Mouse (Mus musculus): Measurements from ENCODE around the gene Tmem80. TPM values are rescaled to one million over a fixed set of nuclear protein-coding genes. Genes with fewer than 3 reads are reported as not detected.
A peak's percentile ranks its signal among the peaks of the same experiment; 100 is the strongest.

The Tmem80 gene
- polyA plus RNA-seq, 1 experiment from 2014 or later, result 36.7 TPM

DNA sequence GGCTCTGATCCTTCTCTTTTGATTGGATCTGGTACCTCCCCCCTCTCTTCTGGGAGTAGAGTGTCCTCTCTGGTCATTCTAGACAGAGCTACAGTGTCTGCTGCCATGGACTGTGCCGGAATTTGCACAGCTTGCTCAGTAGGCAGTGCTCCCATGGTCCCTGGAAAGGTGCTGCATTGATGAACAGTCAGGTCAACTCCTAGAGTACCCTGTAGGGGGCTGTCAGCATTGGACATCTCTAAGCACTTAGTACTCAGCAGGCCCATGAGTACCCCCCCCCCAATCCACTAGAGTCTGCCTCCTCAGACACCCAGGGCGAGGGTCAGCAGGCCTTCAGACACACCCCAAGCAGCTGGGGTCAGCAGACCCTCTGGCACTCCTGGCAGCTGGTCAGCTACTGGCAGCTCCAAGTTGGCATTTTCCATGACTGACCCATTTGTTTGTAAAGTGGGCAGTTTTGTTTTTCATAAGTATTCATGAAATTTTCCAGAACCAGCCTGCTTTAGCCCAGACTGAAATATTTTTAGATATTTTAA, 7.6 kb downstream of the Tmem80 start:
- no peaks in the 10 kb centered on the region for H3K9me3 ChIP-seq (ENCODE audit: control insufficient read depth, low read length)
- H3K27ac ChIP-seq (ENCODE audit: low read depth, low read length), result no peak overlapping the region
- ATAC-seq (ENCODE audit: low FRiP score, low TSS enrichment), result no peak
- H3K36me3 ChIP-seq (ENCODE audit: control insufficient read depth, insufficient read depth, low read length), result peaks cover 17% of the 10 kb centered on the region
- H3K4me1 ChIP-seq (ENCODE audit: control insufficient read depth, insufficient read depth, low read length), result peaks cover 18% of the 10 kb centered on the region
- H3K27me3 ChIP-seq (ENCODE audit: control insufficient read depth, insufficient read depth, low read length), result no peaks in the 10 kb centered on the region; the same call in 1 of the 2 replicates
- no peak overlapping the region for H3K4me2 ChIP-seq (replicated peaks; ENCODE audit: low read depth, low read length)
- no peak overlapping the region for H3K9ac ChIP-seq (ENCODE audit: low read depth, low read length)
- WGBS, result 85% methylated on average over 2 of the region's 2 CpGs
- H3K4me3 ChIP-seq (ENCODE audit: low read length), result no peak overlapping the region

DNA sequence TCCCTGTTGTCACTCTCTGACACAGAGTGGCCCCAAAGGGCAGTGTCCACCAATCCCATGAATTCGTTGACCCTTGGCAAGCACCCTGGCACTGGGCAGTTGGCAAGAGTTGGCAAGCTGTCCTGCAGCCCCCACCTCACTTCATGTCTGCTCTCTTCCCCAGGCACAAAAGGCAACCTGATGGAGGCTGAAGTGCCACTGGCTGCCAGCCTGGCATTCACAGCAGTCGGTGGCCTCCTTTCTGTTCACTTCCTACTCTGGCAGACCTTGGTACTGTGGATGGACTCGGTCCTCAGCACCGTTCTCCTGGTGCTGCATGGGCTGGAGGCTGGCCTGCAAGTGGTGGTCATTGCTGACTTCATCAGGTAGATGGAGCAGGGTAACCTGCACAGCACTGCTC, 8.1 kb downstream of the Tmem80 start:
- Histone ChIP-seq H3K4me1 (ENCODE audit: control insufficient read depth, insufficient read depth, low read length) (peaks cover 21% of the 10 kb centered on the region), H3K9me3 (ENCODE audit: control insufficient read depth, low read length) (no peaks in the 10 kb centered on the region), H3K9ac (ENCODE audit: low read depth, low read length) (no peak overlapping the region), H3K27me3 (ENCODE audit: control insufficient read depth, insufficient read depth, low read length) (no peaks in the 10 kb centered on the region; the same call in 1 of the 2 replicates), H3K36me3 (ENCODE audit: control insufficient read depth, insufficient read depth, low read length) (peaks cover 17% of the 10 kb centered on the region), H3K27ac (ENCODE audit: low read depth, low read length) (no peak overlapping the region), H3K4me3 (ENCODE audit: low read length) (no peak overlapping the region), H3K4me2 (replicated peaks; ENCODE audit: low read depth, low read length) (no peak overlapping the region)
- 90% methylated on average over 4 of the region's 4 CpGs for WGBS
- ATAC-seq (ENCODE audit: low FRiP score, low TSS enrichment), result no peak

DNA sequence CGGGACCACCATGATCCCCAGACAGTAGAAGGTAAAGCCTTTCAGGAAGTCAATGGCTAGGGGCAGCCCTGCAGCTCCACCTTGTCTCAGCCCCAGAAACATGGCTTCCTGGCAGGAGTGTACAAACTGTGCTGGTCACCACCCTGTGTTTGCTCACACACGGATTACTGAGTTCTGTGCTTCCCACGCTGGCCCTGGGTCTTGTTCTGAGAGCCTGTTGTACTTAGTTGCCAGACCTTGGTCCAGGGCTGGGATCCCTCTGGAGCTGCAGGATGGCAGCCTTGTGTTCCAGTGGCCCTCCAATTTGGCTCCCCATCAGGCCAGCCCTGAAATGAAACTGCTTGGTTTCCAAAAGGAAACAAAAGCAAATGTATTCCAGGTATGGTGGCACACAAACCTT, 8.8 kb downstream of the Tmem80 start:
- Histone ChIP-seq H3K4me1 (ENCODE audit: control insufficient read depth, insufficient read depth, low read length) (peaks cover 21% of the 10 kb centered on the region), H3K4me2 (replicated peaks; ENCODE audit: low read depth, low read length) (no peak overlapping the region), H3K9me3 (ENCODE audit: control insufficient read depth, low read length) (no peaks in the 10 kb centered on the region), H3K36me3 (ENCODE audit: control insufficient read depth, insufficient read depth, low read length) (peaks cover 17% of the 10 kb centered on the region), H3K9ac (ENCODE audit: low read depth, low read length) (no peak overlapping the region), H3K4me3 (ENCODE audit: low read length) (no peak overlapping the region), H3K27me3 (ENCODE audit: control insufficient read depth, insufficient read depth, low read length) (no peaks in the 10 kb centered on the region; the same call in 1 of the 2 replicates), H3K27ac (ENCODE audit: low read depth, low read length) (no peak overlapping the region)
- ATAC-seq (ENCODE audit: low FRiP score, low TSS enrichment), result no peak
- WGBS, result 81% methylated on average over 3 of the region's 3 CpGs

DNA sequence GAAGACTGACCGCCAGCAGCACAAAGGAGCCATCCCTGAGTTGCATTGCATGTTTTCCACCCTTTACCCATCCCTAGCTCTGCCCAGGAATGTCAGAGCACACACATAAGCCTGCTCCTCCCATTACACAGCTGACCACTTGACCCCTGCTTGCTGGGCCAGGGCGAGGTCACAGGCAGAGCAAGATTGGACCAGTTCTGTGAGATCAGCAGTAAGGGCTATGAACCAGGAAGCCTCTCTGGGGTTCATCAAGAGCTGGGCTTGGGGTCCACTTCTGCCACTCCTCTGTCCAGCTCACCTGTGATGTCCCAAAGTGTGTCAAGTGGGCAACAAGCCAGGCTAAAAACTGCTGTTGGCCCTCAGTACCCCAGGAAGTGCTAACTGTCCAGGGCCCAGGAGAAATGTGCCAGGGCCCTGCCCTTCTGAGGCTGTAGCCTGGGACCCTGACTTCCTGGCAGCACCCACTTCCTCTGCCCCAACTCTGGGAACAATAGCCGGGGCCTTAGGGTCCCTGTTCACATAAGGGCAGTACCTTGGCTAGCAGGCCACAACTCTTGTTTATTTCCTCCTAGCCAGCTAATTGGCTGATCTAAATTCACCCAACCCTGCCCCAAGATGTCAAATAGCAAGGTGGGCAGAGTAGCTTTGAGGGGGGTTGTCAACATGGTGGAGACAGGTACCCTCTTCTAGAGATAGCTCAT, 10.3 kb downstream of the Tmem80 start:
- Histone ChIP-seq H3K9me3 (ENCODE audit: control insufficient read depth, low read length) (no peaks in the 10 kb centered on the region), H3K4me3 (ENCODE audit: low read length) (peak overlapping the region; percentile 27; the same call in 1 of the 2 replicates), H3K4me1 (ENCODE audit: control insufficient read depth, insufficient read depth, low read length) (peaks cover 21% of the 10 kb centered on the region), H3K9ac (ENCODE audit: low read depth, low read length) (peak overlapping the region; percentile 31), H3K36me3 (ENCODE audit: control insufficient read depth, insufficient read depth, low read length) (peaks cover 13% of the 10 kb centered on the region), H3K27ac (ENCODE audit: low read depth, low read length) (no peak overlapping the region), H3K4me2 (replicated peaks; ENCODE audit: low read depth, low read length) (peak overlapping the region; percentile 49), H3K27me3 (ENCODE audit: control insufficient read depth, insufficient read depth, low read length) (no peaks in the 10 kb centered on the region; the same call in 1 of the 2 replicates)
- WGBS, result 73% methylated on average over 3 of the region's 3 CpGs
- no peak for ATAC-seq (ENCODE audit: low FRiP score, low TSS enrichment)

DNA sequence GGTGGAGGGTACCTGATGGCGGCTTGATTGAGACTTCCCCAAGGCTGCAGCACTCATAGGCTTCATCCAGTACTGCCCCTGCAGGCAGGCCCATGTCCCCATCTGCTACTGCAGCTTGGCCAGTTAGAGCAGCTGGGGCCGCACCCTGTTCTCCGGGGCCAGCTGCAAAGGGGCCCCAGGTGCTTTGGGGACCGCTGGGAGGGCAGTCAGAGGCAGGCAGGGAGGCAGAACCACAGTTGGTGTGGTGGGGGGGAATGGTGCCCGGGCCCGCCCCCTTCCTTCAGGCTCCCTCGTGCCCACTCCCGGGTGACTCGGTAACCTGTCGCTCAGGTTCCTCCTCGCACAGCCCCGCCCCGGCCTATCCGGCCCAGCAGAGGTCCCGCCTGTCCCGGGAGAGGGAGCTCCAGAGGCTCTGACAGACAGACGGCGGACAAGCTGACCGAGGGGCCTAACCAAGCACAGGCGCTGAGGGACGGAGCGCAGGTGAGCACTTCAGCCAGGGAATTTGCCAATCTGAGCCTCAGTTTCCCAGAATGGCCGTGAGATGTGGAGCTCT, 11.1 kb downstream of the Tmem80 start, which contains the start of gene Eps8l2:
Gene Eps8l2, plus strand, starts transcription at position 305 of the 556 bp plus-strand sequence.
- WGBS, result 4% methylated on average over 23 of the region's 23 CpGs
- H3K4me1 ChIP-seq (ENCODE audit: control insufficient read depth, insufficient read depth, low read length), result peaks cover 21% of the 10 kb centered on the region
- peak within 1 kb of the TSS; percentile 49 for H3K4me2 ChIP-seq (replicated peaks; ENCODE audit: low read depth, low read length)
- ATAC-seq (ENCODE audit: low FRiP score, low TSS enrichment), result peak; percentile 79
- no peak within 1 kb of the TSS for H3K27ac ChIP-seq (ENCODE audit: low read depth, low read length)
- peak within 1 kb of the TSS; percentile 27 for H3K4me3 ChIP-seq (ENCODE audit: low read length)
- no peaks in the 10 kb centered on the region; the same call in 1 of the 2 replicates for H3K27me3 ChIP-seq (ENCODE audit: control insufficient read depth, insufficient read depth, low read length)
- H3K36me3 ChIP-seq (ENCODE audit: control insufficient read depth, insufficient read depth, low read length), result peaks cover 7% of the 10 kb centered on the region
- H3K9ac ChIP-seq (ENCODE audit: low read depth, low read length), result peak within 1 kb of the TSS; percentile 31; the same call in 1 of the 2 replicates
- H3K9me3 ChIP-seq (ENCODE audit: control insufficient read depth, low read length), result no peaks in the 10 kb centered on the region

DNA sequence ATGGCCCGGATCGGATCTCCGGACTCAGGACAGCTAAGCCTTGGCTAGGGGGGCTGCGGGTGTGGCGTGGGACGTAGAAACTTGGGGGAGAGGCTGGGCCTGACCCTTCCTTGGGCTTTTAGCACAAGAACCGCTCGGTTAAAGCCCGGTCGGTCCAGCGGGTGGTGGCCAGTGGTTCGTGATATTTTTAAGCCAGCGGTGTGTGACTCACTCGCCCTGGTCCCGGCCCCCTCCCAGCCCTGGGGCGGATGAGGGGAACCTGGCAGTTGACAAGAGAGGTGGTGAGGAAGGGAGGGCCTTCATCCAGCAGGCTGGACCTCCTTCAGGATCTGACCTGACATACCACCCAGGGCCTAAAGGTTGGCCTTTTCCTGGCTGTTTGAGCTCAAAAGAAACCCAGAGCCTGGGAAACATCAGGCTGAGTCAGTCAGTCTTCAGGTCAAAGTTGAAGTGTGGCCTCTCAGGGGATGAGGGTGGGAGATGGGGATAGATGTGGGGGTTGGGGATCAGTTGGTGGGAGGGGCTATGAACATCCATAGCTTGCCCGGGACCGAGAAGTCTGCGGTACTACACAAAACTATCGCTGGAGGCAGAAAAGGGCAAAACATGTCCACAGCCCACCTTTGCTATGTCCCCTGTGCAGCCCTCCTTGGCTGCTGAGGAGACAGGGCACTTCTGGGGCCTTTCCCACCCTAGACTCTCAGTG, 11.8 kb downstream of the Tmem80 start:
- WGBS, result 34% methylated on average over 20 of the region's 20 CpGs
- H3K9me3 ChIP-seq (ENCODE audit: control insufficient read depth, low read length), result no peaks in the 10 kb centered on the region
- H3K4me3 ChIP-seq (ENCODE audit: low read length), result peak overlapping the region; percentile 27
- H3K4me2 ChIP-seq (replicated peaks; ENCODE audit: low read depth, low read length), result peak overlapping the region; percentile 49
- H3K4me1 ChIP-seq (ENCODE audit: control insufficient read depth, insufficient read depth, low read length), result peaks cover 21% of the 10 kb centered on the region
- H3K27me3 ChIP-seq (ENCODE audit: control insufficient read depth, insufficient read depth, low read length), result no peaks in the 10 kb centered on the region; the same call in 1 of the 2 replicates
- H3K36me3 ChIP-seq (ENCODE audit: control insufficient read depth, insufficient read depth, low read length), result peaks cover 1% of the 10 kb centered on the region; the same call in 1 of the 2 replicates
- peak overlapping the region; percentile 25; the same call in 1 of the 2 replicates for H3K9ac ChIP-seq (ENCODE audit: low read depth, low read length)
- no peak overlapping the region for H3K27ac ChIP-seq (ENCODE audit: low read depth, low read length)
- peak; percentile 41 for ATAC-seq (ENCODE audit: low FRiP score, low TSS enrichment)

DNA sequence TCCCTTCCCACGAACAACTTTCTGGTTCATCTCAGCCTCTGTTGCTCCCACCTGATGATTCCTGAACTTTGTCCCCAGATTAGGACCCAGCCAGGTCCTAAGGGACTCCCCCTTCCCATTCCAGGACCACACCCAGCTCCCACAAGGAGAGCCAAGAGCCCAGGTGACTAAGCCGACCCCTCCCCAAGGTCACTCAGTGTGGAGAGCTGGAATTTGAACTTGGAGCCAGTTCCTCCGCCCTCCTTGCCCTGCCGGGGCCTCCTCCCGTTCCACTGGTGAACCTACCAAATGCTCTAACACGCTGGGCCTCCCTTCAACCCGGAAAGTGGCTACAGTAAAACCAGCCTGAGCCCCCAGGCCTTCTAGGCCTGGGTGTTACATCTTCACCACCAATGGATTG, 12.5 kb downstream of the Tmem80 start:
- Histone ChIP-seq H3K36me3 (ENCODE audit: control insufficient read depth, insufficient read depth, low read length) (no peaks in the 10 kb centered on the region; the same call in 1 of the 2 replicates), H3K4me2 (replicated peaks; ENCODE audit: low read depth, low read length) (peak overlapping the region; percentile 26), H3K27ac (ENCODE audit: low read depth, low read length) (no peak overlapping the region; the same call in 1 of the 2 replicates), H3K9me3 (ENCODE audit: control insufficient read depth, low read length) (no peaks in the 10 kb centered on the region), H3K9ac (ENCODE audit: low read depth, low read length) (no peak overlapping the region), H3K4me3 (ENCODE audit: low read length) (0 out of 2 replicates have a peak overlapping the region, but pooled peaks have one; percentile 9), H3K4me1 (ENCODE audit: control insufficient read depth, insufficient read depth, low read length) (peaks cover 21% of the 10 kb centered on the region), H3K27me3 (ENCODE audit: control insufficient read depth, insufficient read depth, low read length) (no peaks in the 10 kb centered on the region; the same call in 1 of the 2 replicates)
- no peak for ATAC-seq (ENCODE audit: low FRiP score, low TSS enrichment)
- 70% methylated on average over 7 of the region's 7 CpGs for WGBS

DNA sequence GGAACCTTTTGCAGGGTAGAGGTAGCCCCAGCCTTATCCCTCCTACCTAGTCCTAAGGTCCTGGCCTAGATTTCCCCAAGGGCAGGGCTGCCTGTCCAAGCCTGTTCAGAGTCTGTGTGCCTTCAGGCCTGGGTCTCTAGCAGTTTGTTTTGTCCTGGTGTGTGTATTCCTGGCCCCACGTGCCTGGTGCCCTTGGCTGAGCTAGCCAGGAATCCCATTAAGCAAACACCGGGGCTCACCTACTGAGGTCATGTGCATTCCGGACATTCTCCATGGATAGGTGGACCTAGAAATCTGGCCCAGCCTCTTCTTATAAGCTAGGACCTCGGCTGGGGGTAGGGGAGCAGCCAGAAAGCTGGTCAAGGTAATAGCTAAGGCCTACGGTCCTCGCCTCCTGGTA, 12.9 kb downstream of the Tmem80 start:
- no peak; the same call in 1 of the 2 replicates for ATAC-seq (ENCODE audit: low FRiP score, low TSS enrichment)
- Histone ChIP-seq H3K4me3 (ENCODE audit: low read length) (no peak overlapping the region), H3K36me3 (ENCODE audit: control insufficient read depth, insufficient read depth, low read length) (no peaks in the 10 kb centered on the region; the same call in 1 of the 2 replicates), H3K9me3 (ENCODE audit: control insufficient read depth, low read length) (no peaks in the 10 kb centered on the region), H3K27ac (ENCODE audit: low read depth, low read length) (no peak overlapping the region), H3K4me1 (ENCODE audit: control insufficient read depth, insufficient read depth, low read length) (peaks cover 21% of the 10 kb centered on the region), H3K4me2 (replicated peaks; ENCODE audit: low read depth, low read length) (no peak overlapping the region; the same call in 1 of the 2 replicates), H3K27me3 (ENCODE audit: control insufficient read depth, insufficient read depth, low read length) (no peaks in the 10 kb centered on the region; the same call in 1 of the 2 replicates), H3K9ac (ENCODE audit: low read depth, low read length) (no peak overlapping the region)
- 76% methylated on average over 6 of the region's 6 CpGs for WGBS
